Mouse (Mus musculus) CD4-positive, CD25-positive, alpha-beta regulatory T cell, adult 2 months (primary cell): ENCODE data around the gene Olfr1306.

Experiments used
- DNase-seq: peaks from one replicate; pipeline ENCODE4 v3.0.0-alpha.2; 2012; ENCODE audit warnings: low read depth, low spot score

Olfr1306 gene

GRCm38 (mm10) chr2:111916171-111916570 lies at the start of gene Olfr1306:
Olfr1306 (minus strand) TSS chr2:111916271.
- no peak for DNase-seq

- no peak for DNase-seq
Observed at GRCm38 (mm10) chr2:111964844-111965243, 48.8 kb upstream of the Olfr1306 start, which contains the start of gene Olfr1308. Olfr1308 (minus strand) TSS chr2:111964944.

GRCm38 (mm10) chr2:111949340-111949739 lies 33.3 kb upstream of the Olfr1306 start, which contains the start of gene Olfr1307:
Olfr1307 (minus strand) TSS chr2:111949440.
- no peak for DNase-seq

GRCm38 (mm10) chr2:111877049-111877448 lies 39.0 kb downstream of the Olfr1306 start, which contains the start of gene Olfr1305:
Olfr1305 (minus strand) TSS chr2:111877149.
- DNase-seq, result no peak
